Mouse (Mus musculus) heart, embryonic 14.5 days (tissue): ENCODE measurements at regions not wholly inside any gene's neighbourhood (a gene's known extent, or its start where the extent isn't known, plus 50 kb on each side); places are given as distances from the start of the nearest gene placed in this dataset.

Source experiments
- ATAC-seq: fragments of 200-750 bp; cut with Nextera tagmentation; 2 replicates; pipeline ENCODE4 v1.8.0; 2017; ENCODE audit warnings: low read depth, moderate TSS enrichment; ENCODE audit not compliant: insufficient number of reproducible peaks, insufficient read depth, low FRiP score
- H3K27ac ChIP-seq, 2 experiments: fragments of 200-500 bp in 1 of 2; fragments of 300-500 bp in 1 of 2; sonication (generic) in 1 of 2; replicated peaks in 1 of 2; 2 replicates each; pipeline ENCODE4 v1.5.1; 2012 to 2014; ENCODE audit warnings: low read depth in 2 of 2, low read length in 2 of 2, control low read depth in 1 of 2, mild to moderate bottlenecking in 1 of 2, mixed read lengths in 1 of 2; ENCODE audit not compliant: control insufficient read depth in 1 of 2, insufficient read depth in 1 of 2
- H3K27me3 ChIP-seq: fragments of 300-500 bp; sonication (generic); 2 replicates; pipeline ENCODE4 v1.6.1; 2014; ENCODE audit warnings: mild to moderate bottlenecking, low read length, control low read depth; ENCODE audit not compliant: control insufficient read depth, insufficient read depth
- H3K36me3 ChIP-seq: fragments of 300-500 bp; sonication (generic); 2 replicates; pipeline ENCODE4 v1.6.1; 2014; ENCODE audit warnings: mild to moderate bottlenecking, control low read depth, low read length, mixed read lengths; ENCODE audit not compliant: control insufficient read depth, insufficient read depth
- H3K4me1 ChIP-seq, 2 experiments: fragments of 200-500 bp in 1 of 2; fragments of 300-500 bp in 1 of 2; sonication (generic) in 1 of 2; 2 replicates each; pipeline ENCODE4 v1.6.1; 2012 to 2014; ENCODE audit warnings: low read length in 2 of 2, control low read depth in 1 of 2, mixed read lengths in 1 of 2; ENCODE audit not compliant: control insufficient read depth in 2 of 2, insufficient read depth in 2 of 2
- H3K4me2 ChIP-seq: fragments of 300-500 bp; sonication (generic); 2 replicates; pipeline ENCODE4 v1.6.1; 2014; ENCODE audit warnings: mild to moderate bottlenecking, low read length
- H3K4me3 ChIP-seq, 2 experiments: fragments of 200-500 bp in 1 of 2; fragments of 300-500 bp in 1 of 2; sonication (generic) in 1 of 2; 2 replicates each; pipeline ENCODE4 v1.5.1; 2012 to 2014; ENCODE audit warnings: low read length in 2 of 2, mild to moderate bottlenecking in 2 of 2, control low read depth in 1 of 2, low read depth in 1 of 2, moderate library complexity in 1 of 2; ENCODE audit not compliant: control insufficient read depth in 1 of 2, insufficient read depth in 1 of 2
- H3K9ac ChIP-seq: fragments of 300-500 bp; sonication (generic); 2 replicates; pipeline ENCODE4 v1.6.1; 2014; ENCODE audit warnings: mild to moderate bottlenecking, low read length
- H3K9me3 ChIP-seq: fragments of 300-500 bp; sonication (generic); 2 replicates; pipeline ENCODE4 v1.6.1; 2016; ENCODE audit warnings: low read length, control low read depth; ENCODE audit not compliant: control insufficient read depth
- WGBS: fragments of 180-500 bp; shearing (Covaris S2); extraction: QIAGEN DNeasy Blood & Tissue Kit; methylation state at CpG from one replicate; pipeline ENCODE4 v1.1.7; 2014; 5-methylcytosine and 5-hydroxymethylcytosine counted together

DNA sequence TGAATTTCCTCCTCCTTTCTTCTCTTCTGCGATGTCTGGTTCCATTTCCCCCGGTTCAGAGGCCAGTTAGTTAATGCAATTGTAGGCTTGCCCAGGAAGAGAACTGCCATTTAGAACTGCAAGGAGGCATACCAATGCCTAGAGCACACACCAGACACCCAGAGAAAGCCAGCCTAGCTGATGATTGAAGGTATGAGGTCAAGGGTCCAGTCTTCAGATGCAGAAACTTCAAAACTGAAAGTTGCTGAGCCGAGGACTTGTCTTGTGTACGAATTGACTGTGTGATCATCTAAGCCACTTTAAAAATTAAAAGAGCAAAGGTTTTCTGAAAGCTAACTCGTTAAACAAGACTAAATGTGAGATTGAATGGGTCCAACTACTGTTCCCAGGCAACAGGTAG lies 542.5 kb upstream of the Map3k7 start:
- Histone ChIP-seq H3K36me3 (no peaks in the 10 kb centered on the region), H3K27ac (no peak overlapping the region), H3K4me3 (no peak overlapping the region), H3K9ac (no peak overlapping the region), H3K4me2 (no peak overlapping the region), H3K27me3 (no peaks in the 10 kb centered on the region), H3K4me1 (peaks cover 0 to 14% of the 10 kb centered on the region in 2 experiments; a peak in 2 of 4 replicates), H3K9me3 (no peaks in the 10 kb centered on the region)
- WGBS: 79% methylated on average over 5 of the region's 5 CpGs
- ATAC-seq: no peak

DNA sequence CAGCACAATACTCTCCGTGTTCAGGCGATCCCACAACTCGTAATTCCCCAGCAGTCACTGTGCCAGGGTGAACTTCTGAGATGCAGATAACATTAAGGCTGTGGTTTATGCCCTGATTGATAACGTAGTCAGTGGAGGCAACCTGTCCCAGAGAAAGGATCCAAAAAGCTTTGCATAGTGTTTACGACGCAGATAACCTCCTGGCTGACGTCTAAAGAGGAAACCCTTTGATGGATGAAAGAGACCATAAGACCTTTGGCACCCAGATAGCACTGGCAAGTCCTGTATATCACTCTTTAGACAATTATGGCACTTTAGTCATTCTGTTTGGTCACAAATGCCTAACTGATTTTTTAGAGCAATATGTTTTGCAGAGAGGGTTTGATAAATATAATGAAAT lies 538.8 kb upstream of the Map3k7 start:
- WGBS: 19% methylated on average over 7 of the region's 7 CpGs
- H3K4me1 ChIP-seq: peaks cover 0 to 18% of the 10 kb centered on the region in 2 experiments; a peak in 2 of 4 replicates
- H3K27ac ChIP-seq: peak overlapping the region in 1 of 2 experiments; percentile 76; a peak in 3 of 4 replicates
- H3K27me3 ChIP-seq: no peaks in the 10 kb centered on the region
- no peaks in the 10 kb centered on the region for H3K36me3 ChIP-seq
- no peak for ATAC-seq
- H3K9me3 ChIP-seq: no peaks in the 10 kb centered on the region
- no peak overlapping the region for H3K4me2 ChIP-seq
- H3K9ac ChIP-seq: no peak overlapping the region
- H3K4me3 ChIP-seq: no peak overlapping the region

DNA sequence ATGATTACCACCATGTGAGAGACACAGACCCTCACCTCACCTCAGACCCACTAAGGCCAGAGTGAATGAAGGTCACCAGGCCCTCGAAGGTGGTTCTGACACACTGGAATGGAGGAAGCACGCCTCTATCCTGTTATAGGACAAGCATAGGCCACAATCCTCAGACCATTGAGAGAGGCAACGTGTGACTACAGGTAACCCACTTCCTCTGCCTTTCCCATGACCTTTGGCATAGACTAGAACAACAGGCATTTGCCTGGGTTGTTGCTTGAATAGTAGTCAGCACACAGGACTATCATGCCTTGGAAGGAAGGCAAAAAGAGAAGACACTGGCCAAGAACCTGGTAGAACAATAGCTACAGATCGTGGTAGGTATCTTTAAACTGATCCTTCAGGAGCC lies 538.2 kb upstream of the Map3k7 start:
- Histone ChIP-seq H3K4me2 (no peak overlapping the region), H3K27me3 (no peaks in the 10 kb centered on the region), H3K4me1 (peaks cover 0 to 16% of the 10 kb centered on the region in 2 experiments; a peak in 2 of 4 replicates), H3K4me3 (no peak overlapping the region), H3K36me3 (no peaks in the 10 kb centered on the region), H3K27ac (peak overlapping the region; percentile 76 to 78), H3K9me3 (no peaks in the 10 kb centered on the region), H3K9ac (no peak overlapping the region)
- WGBS: 65% methylated on average over 4 of the region's 4 CpGs
- no peak for ATAC-seq

DNA sequence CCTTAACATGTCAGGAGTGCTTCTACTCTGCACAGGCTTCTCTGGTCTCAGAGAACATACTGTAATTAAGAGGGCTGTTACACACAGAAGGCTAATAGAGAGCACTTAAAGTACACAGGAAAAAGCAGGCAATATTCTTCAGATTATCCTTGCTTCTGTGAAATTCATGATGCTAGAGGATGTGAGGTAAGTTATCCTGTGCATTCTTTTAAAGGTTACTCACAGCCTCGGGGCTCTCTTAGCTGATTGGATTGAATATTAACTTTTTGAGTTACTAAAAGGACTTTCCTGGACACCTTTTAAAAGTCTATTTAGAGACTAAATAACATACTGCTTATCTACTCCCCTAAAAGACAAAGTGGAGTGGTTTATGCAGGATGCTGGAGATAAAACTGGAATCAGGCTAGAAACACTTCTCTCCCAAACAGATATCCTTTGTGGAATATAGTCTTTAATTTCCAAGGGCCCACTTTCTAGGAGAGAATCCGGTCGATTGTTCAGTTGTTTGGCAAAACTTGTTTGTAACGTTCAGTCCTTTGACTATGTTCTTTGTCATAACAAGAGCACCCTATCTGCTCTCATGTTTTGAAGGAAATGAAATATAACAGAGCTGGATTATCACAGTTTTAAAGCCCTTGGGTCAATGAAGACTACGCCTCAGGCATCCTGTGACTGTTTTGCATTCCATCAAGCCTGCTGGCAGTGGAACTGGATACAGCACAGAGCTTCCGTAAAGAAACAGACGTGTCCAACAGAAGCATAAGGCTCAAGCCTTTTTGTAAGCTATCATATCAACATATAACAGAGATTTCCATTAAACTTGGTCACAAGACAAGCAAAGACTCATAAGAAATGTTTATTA lies 537.5 kb upstream of the Map3k7 start:
- 21% methylated on average over 7 of the region's 7 CpGs for WGBS
- peak overlapping the region in 1 of 2 experiments; percentile 76; a peak in 2 of 4 replicates for H3K27ac ChIP-seq
- no peaks in the 10 kb centered on the region for H3K9me3 ChIP-seq
- no peak overlapping the region for H3K4me3 ChIP-seq
- H3K27me3 ChIP-seq: no peaks in the 10 kb centered on the region
- H3K4me2 ChIP-seq: no peak overlapping the region
- peak; percentile 80 for ATAC-seq
- no peak overlapping the region for H3K9ac ChIP-seq
- no peaks in the 10 kb centered on the region for H3K36me3 ChIP-seq
- H3K4me1 ChIP-seq: peaks cover 0 to 12% of the 10 kb centered on the region in 2 experiments; a peak in 2 of 4 replicates

DNA sequence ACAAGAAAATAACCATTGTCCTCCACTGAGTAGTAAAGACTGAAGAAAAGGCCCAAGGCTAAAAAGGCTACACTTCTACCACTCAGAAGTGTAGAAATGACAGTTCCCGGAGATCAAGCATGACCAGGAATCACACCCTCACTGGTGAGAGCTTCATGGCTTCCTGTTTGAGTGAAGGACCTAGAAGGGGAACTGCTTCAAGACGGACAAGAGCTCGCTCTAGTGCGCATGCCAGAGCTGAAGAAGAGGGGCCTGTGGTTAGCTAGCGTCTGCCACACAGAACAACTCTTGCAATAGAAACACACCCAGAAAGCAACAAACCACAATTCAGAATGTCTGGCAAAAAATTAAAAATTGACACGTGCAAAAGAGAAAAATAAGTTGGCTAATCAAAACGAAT lies 530.0 kb upstream of the Map3k7 start:
- no peak for ATAC-seq
- no peaks in the 10 kb centered on the region for H3K36me3 ChIP-seq
- 86% methylated on average over 7 of the region's 7 CpGs for WGBS

DNA sequence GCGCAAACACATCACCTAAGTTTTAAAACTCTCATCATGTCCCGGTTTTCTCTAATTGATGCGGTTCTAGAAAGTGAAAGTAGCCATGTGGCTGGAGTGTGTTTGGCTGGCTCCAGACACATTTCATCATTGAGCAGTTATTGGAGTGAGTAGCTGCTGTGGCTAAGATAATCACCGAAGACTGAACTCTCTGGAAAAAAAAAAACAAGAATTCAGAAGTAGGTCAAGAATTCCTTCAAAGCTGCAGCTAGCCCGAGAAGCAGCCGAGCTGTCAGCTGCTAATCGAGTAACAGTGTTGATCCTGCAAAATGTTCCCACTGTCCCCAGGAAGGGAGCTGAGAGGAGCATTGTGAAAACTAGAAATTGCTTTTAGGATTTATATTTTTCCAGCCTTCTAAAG lies 509.0 kb upstream of the Map3k7 start:
- Histone ChIP-seq H3K36me3 (no peaks in the 10 kb centered on the region), H3K4me2 (peak overlapping the region; percentile 62), H3K27ac (peak overlapping the region; percentile 24 to 72; a peak in 3 of 4 replicates), H3K4me3 (peak overlapping the region in 1 of 2 experiments; percentile 9; a peak in 1 of 4 replicates), H3K9me3 (no peaks in the 10 kb centered on the region), H3K9ac (peak overlapping the region; percentile 47; the same call in 1 of the 2 replicates), H3K4me1 (peaks cover 5 to 8% of the 10 kb centered on the region in 2 experiments; a peak in 3 of 4 replicates), H3K27me3 (no peaks in the 10 kb centered on the region)
- WGBS: 23% methylated on average over 7 of the region's 7 CpGs
- ATAC-seq: no peak

More for the DNA sequence above, 530.0 kb upstream of the Map3k7 start:
- Histone ChIP-seq H3K27ac (no peak overlapping the region), H3K9me3 (no peaks in the 10 kb centered on the region), H3K4me3 (no peak overlapping the region), H3K9ac (no peak overlapping the region), H3K4me2 (no peak overlapping the region), H3K27me3 (no peaks in the 10 kb centered on the region), H3K4me1 (no peaks in the 10 kb centered on the region)

DNA sequence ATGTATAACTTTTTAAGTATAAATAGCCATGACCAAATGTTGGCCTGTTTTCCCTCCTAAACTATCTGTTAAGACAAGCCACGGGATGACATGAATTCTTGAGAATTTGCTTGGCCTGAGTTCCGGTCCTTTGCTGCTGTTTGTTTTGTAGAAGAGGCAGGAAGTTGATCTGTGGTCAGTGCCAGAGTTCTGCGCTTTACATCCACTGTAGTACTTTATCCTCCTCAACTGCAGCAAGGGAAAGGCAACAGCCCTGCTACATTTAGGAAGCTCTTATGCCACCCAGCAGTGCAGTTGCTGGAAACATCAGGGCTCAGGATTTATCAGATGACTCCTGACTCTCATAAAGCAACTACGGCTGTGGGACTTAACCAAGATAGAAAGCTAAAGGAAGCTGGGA lies 508.4 kb upstream of the Map3k7 start:
- no peak overlapping the region for H3K4me3 ChIP-seq
- H3K9ac ChIP-seq: peak overlapping the region; percentile 42
- 23% methylated on average over 4 of the region's 4 CpGs for WGBS
- H3K4me1 ChIP-seq: peaks cover 5 to 8% of the 10 kb centered on the region in 2 experiments; a peak in 3 of 4 replicates
- no peaks in the 10 kb centered on the region for H3K36me3 ChIP-seq
- H3K27ac ChIP-seq: peak overlapping the region; percentile 72 to 78
- no peaks in the 10 kb centered on the region for H3K27me3 ChIP-seq
- peak overlapping the region; percentile 62 for H3K4me2 ChIP-seq
- H3K9me3 ChIP-seq: no peaks in the 10 kb centered on the region
- ATAC-seq: no peak
